Mouse (Mus musculus) adrenal gland, adult 2 months (tissue): ENCODE data around the gene Sipa1l1. TPM values are rescaled to one million over a fixed set of nuclear protein-coding genes. Genes with fewer than 3 reads are reported as not detected.

ENCODE experiments used
- DNase-seq: peaks from one replicate; pipeline ENCODE4 v3.0.0; 2021
- polyA plus RNA-seq: library from polyadenylated mRNA; depleted of rRNA; stranded (reverse); fragments of >200 nt; gene quantifications from 2 replicates; pipeline ENCODE4 v1.2.3, GENCODE M21; 2012
- total RNA-seq, 2 experiments: library from RNA; stranded (reverse); gene quantifications; 2 replicates each; pipeline ENCODE4 v1.2.3; 2021

Gene Sipa1l1
- total and polyA plus RNA-seq, 3 experiments: 9.7 to 29.7 (median 25.1) TPM

DNA sequence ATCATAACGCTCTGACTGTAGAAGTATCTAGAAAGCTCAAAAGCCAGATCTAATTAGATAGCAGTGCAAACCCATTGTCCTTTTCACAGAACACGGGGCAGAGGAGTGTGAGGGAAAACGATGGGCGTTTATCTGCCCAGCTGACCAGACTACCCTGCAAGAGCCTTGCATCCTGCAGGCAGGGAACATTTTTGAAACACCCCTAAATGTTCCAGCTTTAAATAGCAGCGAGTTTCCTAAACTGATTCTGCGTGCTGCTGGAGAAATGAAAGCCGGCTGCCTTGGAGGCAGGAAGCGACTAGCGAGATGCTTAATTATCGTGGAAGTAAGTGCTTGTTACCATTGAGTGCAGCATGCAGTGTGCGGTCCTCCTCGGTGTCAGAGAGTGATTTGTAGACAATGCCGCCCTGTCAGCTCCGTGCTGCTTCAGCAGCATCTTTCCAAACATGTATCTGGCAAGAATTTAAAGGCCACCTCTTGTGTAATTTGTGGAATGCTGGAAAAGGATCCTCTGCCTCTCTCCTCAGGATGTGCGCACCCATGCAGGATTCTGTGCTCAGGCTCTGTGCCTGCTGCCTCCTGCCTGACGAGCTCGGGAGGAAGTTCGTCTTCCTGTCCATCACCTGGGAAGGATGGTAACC lies 170.2 kb downstream of the Sipa1l1 start:
- DNase-seq: peak; percentile 24

DNA sequence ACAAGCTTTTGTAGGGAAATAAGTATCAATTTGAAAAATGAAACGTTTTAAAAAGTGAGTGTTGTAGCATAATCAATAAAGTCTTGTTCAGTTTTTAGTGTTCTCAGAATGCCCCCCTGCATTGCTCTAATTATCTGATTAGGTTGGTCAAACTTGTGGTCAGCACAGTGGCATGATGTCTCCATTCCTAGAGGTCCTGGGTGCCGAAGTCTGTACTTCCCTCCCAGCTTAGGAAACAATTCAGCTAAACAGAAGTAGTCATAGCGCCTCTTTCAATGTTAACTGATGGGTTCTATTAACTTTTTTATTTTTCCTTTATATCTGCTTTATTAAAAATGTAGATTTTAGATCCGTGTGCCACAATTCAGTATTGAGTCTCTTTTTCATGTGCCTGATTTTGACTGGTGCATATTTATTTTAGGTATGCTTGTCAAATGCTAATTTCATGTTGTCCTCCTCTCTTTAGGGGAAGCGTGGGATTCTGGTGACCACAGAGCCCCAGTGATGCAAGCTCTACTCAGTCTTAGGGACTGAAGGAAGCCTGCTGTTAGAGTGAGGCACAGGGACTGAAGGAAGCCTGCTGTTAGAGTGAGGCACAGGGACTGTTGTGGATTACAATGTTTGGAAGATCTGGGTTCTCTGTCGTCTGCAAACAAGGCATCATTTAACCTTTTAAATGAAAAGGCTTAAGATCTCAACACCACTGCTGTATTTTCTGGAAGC lies 171.2 kb downstream of the Sipa1l1 start:
- DNase-seq: no peak

DNA sequence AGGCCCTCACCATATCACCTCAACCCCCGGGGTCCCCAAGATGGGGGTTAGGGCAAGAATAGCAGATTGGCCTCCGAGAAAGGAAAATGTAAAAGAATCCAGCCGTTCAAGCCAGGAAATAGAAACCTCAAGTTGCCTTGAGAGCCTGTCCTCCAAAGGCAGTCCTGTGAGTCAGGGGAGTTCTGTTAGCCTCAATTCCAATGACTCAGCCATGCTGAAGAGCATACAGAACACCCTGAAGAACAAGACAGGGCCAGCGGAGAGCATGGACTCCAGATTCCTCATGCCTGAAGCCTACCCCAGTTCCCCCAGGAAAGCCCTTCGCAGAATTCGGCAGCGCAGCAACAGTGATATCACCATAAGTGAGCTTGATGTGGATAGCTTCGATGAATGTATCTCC lies 172.1 kb downstream of the Sipa1l1 start:
- DNase-seq: no peak

DNA sequence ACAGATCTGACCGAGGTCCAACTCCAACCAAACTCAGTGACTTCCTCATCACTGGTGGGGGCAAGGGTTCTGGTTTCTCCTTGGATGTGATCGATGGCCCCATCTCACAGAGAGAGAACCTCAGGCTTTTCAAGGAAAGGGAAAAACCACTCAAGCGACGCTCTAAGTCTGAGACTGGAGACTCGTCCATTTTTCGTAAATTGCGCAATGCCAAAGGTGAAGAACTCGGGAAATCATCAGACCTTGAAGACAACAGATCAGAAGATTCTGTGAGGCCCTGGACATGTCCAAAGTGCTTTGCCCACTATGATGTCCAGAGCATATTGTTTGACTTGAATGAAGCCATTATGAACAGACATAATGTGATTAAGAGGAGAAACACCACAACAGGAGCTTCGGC lies 172.6 kb downstream of the Sipa1l1 start:
- DNase-seq: no peak

DNA sequence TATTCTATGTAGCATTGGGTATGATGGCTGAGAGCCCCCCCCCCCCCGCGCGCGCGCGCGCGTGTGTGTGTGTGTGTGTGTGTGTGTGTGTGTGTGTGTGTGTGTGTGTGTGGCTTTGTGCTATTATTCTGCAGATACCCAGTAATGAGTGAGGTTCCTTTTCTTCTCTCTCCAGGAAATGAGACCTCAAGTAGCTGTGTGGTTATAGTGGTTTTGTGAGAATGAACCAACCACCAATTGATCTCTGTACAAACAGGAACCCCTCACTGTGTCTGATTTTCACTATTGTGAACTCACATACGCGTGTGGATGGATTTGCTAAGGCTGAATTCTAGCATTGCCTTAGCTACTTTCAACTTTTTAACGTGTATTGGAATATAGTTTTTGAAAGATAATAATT lies 181.0 kb downstream of the Sipa1l1 start:
- no peak for DNase-seq

DNA sequence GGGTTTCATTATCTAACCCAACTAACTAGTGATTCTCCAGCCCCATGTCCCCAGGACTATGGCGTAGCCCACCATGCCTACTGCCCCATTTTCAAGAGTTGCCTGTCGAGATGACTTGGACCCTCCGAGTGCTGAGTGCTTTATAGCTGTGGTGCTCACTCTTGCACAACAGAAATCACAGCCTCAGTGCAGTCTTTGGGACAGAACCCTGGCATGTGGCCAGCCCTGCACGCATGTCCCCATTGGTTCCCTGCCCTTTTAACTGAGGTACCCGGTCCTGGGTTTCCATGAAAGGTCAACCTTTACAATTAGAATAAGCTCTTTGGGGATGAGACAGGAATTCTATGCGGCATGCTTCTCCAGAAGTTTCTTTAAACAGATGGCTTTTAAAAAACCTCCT lies 181.8 kb downstream of the Sipa1l1 start:
- DNase-seq: no peak

DNA sequence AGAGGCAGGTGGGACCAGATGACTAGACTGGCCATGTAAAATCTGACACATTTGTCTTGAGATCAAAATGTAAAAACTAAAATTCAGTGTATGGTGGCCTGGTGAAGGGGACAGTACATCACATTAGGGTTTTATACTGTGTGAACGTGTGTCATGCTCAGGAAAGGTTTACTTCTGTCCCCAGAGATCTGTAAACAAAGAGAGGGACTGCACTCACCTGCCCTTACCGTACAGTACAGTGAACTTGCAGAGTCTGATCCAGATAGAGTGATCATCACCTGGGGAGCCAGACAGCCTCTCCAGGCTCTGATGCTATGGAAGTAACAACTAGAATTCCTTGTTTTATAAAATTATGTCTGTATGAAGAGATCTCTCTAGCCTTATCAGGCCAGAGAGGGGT lies 184.5 kb downstream of the Sipa1l1 start:
- DNase-seq: no peak

DNA sequence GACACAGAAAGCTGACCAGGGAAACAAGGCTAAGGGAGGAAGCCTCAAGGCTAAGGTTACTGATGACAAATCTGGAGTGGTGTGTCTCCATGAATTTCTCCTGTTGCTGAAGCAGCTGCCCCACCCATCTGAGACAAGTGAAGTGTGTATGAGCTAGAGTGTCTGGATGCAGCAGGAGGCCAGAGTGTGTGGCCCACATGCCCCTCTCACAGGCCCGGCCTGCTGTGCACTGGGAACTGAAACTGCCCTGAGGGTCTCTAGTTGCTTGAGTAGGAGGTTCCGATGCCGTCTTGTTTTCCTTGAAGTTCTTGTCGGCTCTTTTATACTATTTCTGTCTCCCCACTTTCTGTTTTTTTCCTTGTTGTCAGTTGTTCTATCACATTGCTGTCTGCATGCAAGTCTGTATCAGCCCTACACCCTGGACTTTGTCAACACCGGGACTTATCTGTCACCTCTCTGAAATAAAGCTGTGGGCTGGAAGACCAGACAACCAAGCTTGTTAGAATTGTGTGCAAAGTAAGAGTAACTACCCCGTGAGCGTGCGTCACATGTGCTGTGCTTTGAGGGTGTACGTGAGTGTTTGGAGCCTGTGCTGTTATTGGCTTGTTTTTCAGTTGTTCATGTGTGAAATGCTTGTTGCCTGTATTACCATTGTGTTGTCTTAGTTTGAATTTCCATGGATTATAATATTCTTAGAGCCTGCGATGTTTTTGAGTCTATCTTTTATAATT lies 186.5 kb downstream of the Sipa1l1 start:
- DNase-seq: no peak

DNA sequence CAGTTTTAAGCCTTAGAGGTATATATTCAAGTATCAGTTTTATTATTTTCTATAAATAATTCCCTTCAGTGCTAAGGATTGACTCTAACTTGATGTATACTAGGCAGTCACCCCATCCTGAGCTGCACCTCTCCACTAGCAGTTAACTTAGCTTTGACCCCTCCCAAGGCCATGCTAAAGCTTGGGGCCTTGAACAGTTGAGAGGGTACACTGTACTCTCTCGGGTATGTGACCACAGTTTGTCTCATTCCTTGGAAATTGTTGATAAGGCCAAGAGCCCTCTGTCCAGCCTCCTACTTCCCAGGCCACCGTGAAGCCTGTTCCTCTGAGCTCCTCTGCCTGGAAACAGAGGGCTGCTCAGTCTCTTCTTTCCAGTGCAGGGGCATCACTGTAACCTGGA lies 187.4 kb downstream of the Sipa1l1 start:
- no peak for DNase-seq

DNA sequence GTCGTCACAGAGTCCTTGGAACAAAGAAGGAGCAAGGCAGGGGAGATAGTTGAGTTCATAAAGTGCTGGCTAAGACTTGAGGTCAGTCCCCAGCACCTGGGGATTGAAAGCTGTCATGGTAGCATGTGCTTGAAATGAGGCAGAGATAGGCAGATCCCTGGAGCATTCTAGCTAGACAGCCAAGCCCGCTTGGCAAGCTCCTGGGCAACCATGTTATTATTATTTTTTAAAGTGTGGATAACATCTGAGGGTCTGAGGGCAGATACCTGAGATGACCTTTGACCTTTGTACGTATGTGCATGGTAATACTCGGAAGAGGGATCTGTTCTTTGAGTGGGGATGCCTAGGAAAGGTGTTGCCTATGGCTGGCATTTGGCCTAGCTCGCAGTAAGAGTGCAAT lies 188.3 kb downstream of the Sipa1l1 start:
- DNase-seq: no peak

DNA sequence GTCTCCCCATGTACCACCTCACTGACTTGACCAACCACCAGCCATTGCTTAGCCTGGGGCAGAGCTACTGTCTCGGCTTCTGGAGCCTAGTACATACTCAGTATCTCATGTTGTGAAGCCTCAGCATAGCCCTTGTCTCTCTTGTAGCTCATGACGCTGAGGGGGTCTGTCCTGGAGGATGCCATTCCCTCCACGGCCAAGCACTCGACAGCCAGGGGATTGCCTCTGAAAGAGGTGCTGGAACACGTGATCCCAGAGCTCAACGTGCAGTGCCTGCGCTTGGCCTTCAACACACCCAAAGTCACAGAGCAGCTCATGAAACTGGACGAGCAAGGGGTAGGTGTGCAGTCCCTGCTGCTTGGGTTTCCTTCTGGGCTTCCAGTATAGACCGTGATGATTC lies 193.7 kb downstream of the Sipa1l1 start:
- no peak for DNase-seq

DNA sequence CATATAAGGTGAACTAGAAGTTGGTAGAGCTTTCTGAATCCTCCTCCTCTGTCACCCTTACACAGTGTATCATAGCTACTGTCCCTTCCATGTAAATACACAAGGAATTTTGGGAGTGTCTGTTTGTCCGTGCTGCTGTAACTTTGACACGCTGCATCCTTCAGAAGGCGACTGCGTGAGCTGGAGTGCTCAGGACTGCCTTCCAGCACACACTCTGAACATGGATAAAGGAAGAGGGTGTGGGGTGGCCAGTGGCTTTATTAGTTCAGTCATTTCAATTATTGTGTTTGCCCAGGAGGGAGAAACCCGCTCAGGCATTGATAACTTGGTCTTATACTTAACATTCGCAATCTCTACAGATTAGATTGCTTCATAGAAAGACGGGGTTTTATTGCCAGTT lies 195.1 kb downstream of the Sipa1l1 start:
- no peak for DNase-seq

DNA sequence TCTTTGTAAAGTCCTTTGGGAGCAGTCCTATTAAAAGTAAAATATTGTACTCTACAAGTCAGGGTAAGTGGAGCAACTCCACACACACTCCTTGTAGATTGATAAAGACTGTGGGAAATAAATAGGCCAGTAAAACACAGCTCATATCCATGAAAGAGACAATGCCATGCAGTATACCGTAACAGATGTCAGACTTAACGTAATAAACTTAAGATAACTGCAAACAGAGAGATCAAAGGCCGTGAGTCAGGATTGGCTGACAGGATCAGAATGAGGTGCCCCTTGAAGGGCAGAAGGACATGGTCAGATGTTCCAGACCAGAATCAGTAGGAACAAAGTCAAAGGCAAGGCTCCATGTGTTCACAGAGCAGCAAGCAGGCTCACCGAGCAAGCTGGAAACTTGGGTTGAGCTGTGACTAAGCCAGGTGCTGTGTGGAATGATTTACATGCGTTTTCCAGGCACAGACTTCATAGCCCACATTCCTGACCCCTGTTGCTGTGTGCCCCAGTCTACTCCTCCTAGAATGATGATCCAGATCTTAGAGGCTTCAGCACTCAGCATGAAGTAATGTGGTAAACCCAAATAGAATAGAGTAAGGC lies 196.3 kb downstream of the Sipa1l1 start:
- no peak for DNase-seq

DNA sequence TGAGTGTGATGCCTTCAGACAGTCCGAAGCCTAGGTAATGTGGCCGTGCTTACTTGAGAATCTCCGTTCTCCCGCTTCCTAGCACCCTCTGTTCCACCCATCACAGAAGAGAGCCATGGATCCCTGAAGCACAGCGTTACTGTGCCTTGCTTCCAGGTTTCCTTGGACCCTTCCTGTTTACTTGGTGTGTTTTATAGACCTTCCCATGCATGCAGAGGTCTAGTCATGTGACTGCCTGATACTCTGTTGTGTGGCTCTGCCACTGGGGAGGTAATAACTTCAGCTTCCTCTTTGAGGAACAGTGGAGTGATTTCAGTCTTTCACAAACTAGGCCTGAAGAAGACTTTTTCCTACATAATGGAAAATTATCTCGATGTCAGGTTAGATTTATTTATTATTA lies 197.6 kb downstream of the Sipa1l1 start:
- DNase-seq: no peak

DNA sequence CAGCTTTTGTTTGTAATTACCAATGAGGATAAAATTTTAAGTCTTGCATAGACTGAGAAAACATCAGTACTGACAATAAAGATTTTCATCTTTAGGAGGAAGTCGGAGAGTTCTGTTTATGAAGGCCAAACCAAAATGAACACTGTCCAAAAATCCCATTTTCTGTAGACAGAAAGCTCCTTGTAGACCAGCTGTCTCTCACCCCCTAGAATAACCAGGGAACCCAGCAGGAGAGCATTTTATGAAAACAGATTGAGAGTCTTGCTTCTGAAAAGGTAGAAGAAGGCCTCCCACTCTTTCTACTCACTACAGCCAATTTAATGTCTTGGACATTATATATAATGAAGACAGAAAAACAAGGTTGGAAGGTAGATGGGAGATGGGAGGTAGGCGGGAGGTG lies 198.2 kb downstream of the Sipa1l1 start:
- no peak for DNase-seq

DNA sequence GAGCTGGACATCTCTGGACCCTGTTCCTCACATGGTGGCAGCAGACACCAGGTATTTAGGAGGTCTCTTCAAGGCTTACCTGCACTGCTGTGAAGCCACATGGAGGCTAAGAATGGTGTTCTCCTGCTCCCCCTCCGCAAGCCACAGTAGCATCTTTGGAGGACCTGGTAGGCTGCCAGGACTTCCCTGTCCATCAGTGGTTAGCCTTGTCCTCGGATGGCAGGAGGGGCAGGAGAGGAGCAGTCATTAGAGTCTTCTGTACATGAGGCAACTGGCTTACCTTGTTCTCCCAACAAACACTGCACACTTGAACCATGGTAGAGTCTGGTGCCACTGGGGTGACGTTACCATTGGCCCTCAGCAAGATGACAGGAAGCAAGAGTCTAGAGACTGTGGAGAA lies 198.9 kb downstream of the Sipa1l1 start:
- DNase-seq: no peak

DNA sequence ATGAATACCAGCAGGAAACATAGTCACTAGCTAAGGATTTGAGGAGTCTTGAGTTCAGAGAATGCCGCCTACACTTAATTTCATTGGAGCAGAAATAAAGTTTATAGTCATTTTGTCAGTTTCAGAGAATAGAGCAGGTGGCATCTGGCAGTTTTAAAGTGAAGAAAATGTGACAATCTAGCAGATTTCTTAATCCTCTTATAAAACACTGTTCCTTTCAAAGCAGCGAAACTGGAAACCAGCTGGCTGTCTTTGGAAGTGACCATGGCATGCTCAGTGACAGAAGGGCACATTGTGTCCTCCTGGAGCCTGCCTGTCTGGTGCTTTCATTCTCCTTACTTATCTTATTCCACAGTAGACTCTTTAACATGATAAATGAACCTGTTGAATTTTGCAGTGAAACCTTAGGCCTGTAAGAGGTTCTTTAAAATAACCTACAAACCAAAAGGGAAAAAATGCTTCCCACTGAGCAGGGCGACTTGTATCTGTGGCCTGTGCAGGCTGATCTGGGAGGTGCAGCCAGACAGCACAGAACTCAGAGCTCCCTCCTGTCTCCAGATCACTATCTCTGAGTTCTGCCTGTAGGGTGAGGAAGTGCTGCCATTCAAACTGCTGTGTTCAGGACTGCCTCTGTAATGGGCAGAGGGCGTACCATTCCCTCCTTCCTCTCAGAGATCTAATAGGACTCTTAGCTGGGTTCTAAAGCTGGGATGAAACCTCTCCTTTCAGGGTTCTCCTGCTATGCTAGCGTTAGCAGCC lies 200.5 kb downstream of the Sipa1l1 start:
- DNase-seq: no peak

DNA sequence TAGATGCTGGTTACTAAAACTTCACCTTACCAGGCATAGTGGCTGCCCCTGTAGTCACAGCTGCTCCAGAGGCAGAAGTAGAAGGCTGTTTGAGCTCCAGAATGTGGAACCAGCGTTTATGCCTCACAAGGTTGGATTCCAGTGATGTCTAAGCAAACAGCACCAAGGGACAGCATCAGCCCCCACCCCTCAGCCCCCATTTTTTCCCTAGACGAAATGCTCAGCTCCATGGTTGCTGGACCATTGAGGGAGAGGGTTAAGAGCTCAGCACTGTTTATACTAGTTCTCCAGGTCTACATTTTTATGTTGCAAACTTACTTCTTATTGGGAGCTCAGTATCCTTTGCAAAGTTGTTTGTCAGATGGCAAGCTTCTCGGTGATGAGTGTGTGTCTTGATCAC lies 202.1 kb downstream of the Sipa1l1 start:
- DNase-seq: no peak

DNA sequence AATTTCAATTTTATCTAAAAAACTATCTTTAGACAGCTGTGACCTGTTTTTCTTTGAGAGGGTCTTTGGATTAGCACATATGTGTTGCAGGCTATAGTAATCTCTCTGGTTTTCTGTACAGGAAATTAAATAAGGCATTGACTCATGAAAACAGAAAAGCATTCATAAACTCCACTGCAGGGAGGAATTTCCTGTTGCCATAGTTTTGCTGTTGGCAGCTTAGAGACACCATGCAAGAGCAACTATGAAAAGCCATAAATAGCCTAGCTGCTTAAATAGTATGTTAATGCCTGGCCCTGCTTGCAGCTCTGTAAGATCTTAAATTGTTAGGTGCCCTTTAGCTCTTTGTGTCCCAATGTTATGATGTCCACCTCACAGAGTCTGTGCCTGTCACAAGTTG lies 204.9 kb downstream of the Sipa1l1 start:
- DNase-seq: no peak

DNA sequence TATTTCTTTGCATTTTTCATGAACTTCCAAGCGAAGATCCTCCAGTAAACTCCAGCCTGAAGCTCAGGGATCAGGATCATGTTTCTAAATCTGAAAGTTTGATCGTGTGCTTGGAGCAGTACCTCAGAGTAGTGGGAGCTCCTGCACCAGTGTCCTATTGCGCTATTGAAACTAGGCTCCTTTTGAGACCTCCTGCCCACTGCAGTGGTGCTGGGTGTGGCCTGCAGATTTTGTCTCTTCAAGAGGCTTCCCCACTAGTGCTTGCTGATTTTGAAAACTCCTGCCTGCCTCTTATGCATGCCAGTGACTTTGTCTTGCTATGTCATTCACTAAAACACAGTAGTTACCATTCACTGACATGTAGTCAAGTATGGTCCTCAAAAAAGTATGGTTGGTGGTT lies 213.8 kb downstream of the Sipa1l1 start:
- DNase-seq: no peak

DNA sequence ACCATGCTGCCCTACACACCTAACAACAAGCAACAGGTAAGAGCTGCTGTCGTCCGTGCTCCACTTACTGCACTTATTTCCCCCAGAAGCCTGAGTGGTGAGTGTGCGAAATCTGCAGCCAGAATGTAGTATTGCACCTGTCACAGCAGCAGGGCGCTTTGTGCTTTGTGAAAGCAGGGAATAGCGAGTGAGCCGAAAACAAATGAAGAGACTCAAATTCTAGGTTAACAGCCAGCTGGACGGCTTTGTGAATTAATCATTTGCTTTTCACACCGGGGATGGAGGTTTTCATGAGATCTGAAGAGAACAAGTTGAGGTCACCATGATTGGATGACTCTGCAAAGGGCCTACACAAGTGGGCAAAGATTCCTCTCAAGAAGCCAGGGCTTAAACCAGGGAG lies 215.6 kb downstream of the Sipa1l1 start:
- no peak for DNase-seq

DNA sequence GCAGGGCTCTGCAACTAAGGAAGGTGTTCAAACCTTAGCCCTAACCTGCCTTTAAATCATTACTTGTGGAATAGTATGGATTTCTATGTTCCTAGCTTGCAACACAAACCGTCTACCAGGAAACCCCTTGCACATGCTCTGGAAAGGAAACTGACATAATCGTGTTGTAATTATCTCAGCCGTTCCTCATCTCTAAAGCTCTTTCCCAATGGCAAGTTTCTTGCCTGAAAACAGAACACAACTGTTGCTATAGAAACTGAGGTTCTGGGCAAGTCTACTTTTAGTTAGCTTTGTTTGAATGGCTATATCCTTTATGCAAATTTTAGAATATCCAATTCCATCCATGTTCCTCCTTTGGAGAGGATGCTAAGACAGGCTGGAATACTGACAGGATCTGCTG lies 217.9 kb downstream of the Sipa1l1 start:
- DNase-seq: no peak
